Mouse (Mus musculus) midbrain, embryonic 16.5 days (tissue): ENCODE measurements at regions not wholly inside any gene's neighbourhood (a gene's known extent, or its start where the extent isn't known, plus 50 kb on each side); places are given as distances from the start of the nearest gene placed in this dataset.

Source experiments
- ATAC-seq: fragments of 200-750 bp; cut with Nextera tagmentation; 2 replicates; pipeline ENCODE4 v1.8.0; 2017; ENCODE audit warnings: moderate TSS enrichment
- H3K27ac ChIP-seq: fragments of 300-500 bp; sonication (generic); 2 replicates; pipeline ENCODE4 v1.5.1; 2014; ENCODE audit warnings: mild to moderate bottlenecking, low read length, mixed read lengths
- H3K27me3 ChIP-seq: fragments of 300-500 bp; sonication (generic); 2 replicates; pipeline ENCODE4 v1.6.1; 2014; ENCODE audit warnings: low read depth, low read length, mixed read lengths; ENCODE audit not compliant: control insufficient read depth, insufficient read depth
- H3K36me3 ChIP-seq: fragments of 300-500 bp; sonication (generic); 2 replicates; pipeline ENCODE4 v1.6.1; 2014; ENCODE audit warnings: mild to moderate bottlenecking, low read length, moderate library complexity, mixed read lengths; ENCODE audit not compliant: control insufficient read depth, insufficient read depth
- H3K4me1 ChIP-seq: fragments of 300-500 bp; sonication (generic); 2 replicates; pipeline ENCODE4 v1.6.1; 2014; ENCODE audit warnings: mild to moderate bottlenecking, low read length, mixed read lengths; ENCODE audit not compliant: control insufficient read depth, insufficient read depth
- H3K4me2 ChIP-seq: fragments of 300-500 bp; sonication (generic); 2 replicates; pipeline ENCODE4 v1.6.1; 2014; ENCODE audit warnings: mild to moderate bottlenecking, low read length, mixed read lengths
- H3K4me3 ChIP-seq: fragments of 300-500 bp; sonication (generic); 2 replicates; pipeline ENCODE4 v1.5.1; 2014; ENCODE audit warnings: low read depth, mild to moderate bottlenecking, low read length, moderate library complexity, mixed read lengths
- H3K9ac ChIP-seq: fragments of 300-500 bp; sonication (generic); 2 replicates; pipeline ENCODE4 v1.6.1; 2014; ENCODE audit warnings: low read depth, low read length, mixed read lengths
- H3K9me3 ChIP-seq: fragments of 300-500 bp; sonication (generic); replicated peaks from 2 replicates; pipeline ENCODE4 v1.6.1; 2014; ENCODE audit warnings: mild to moderate bottlenecking, low read length, mixed read lengths; ENCODE audit not compliant: control insufficient read depth, poor library complexity, severe bottlenecking
- WGBS: fragments of 180-500 bp; shearing (Covaris S2); extraction: QIAGEN DNeasy Blood & Tissue Kit; methylation state at CpG from one replicate; pipeline ENCODE4 v1.1.7; 2014; 5-methylcytosine and 5-hydroxymethylcytosine counted together

DNA sequence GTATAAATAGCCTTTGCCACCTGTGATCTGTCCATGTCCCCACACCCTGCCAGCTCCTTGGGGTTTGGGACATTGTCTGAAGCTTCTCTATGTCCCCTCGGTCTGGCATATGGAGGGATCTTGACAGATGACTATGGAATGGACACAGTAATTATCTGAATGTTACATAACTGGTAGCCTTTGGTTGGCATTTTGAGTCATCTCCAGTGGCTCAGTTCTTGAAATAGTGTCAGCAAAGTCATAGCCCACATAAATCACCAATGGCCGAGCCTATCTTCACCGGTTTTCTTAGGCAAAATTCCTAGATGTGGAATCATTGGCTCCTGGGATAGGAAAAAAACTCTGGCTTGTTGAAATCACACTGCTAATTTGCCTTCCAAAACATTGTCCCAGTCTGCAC lies 67.3 kb upstream of the Ephb1 start:
- Histone ChIP-seq H3K4me1 (peaks cover 24% of the 10 kb centered on the region), H3K9me3 (0 out of 2 replicates have a peak, but pooled peaks cover 3% of the 10 kb centered on the region), H3K27me3 (no peaks in the 10 kb centered on the region), H3K27ac (no peak overlapping the region), H3K4me2 (no peak overlapping the region), H3K36me3 (no peaks in the 10 kb centered on the region), H3K4me3 (no peak overlapping the region), H3K9ac (no peak overlapping the region)
- 92% methylated on average over 3 of the region's 3 CpGs for WGBS
- no peak for ATAC-seq

DNA sequence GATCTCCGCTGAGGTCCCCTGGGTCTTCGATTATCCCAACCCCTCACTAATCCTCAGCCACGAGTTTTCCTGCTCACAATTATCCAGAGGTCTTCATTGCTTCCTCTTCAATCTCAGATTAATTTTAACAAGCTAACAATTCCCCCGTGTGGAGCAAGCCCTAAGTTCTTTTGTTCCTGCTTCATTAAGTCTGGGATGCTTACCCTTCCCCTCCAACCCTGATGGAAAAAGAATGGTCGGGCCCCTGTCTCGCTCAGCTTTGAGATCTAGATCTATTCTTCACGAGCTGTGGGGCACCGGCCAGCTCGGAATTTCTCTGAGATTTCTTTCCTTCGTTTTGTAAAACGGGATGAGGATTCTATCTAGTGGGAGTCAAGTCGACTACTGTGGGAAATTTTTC lies 65.7 kb upstream of the Ephb1 start:
- no peak overlapping the region for H3K27ac ChIP-seq
- peaks cover 24% of the 10 kb centered on the region for H3K4me1 ChIP-seq
- 3% methylated on average over 12 of the region's 12 CpGs for WGBS
- H3K9ac ChIP-seq = no peak overlapping the region
- no peaks in the 10 kb centered on the region for H3K36me3 ChIP-seq
- ATAC-seq = no peak
- no peaks in the 10 kb centered on the region for H3K27me3 ChIP-seq
- 0 out of 2 replicates have a peak overlapping the region, but pooled peaks have one; percentile 13 for H3K4me2 ChIP-seq
- no peak overlapping the region for H3K4me3 ChIP-seq
- 0 out of 2 replicates have a peak, but pooled peaks cover 3% of the 10 kb centered on the region for H3K9me3 ChIP-seq

DNA sequence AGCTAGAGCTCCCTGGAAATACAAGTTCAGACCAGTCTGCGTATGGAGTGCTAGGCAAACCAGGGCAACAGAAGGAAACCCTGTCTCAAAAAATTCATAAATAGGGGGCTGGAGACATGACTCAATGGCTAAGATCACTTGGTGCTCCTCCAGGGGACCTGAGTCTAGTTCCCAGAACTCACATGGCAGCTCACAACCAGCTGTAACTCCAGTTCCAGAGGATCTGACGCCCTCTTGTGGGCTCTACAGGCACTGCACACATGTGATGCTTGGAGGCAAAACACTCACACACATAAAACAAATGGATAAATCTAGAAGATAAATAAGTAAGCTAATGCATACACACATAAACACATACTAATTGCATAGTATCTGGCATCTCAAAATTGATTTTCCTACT lies 59.1 kb upstream of the Ephb1 start:
- H3K27me3 ChIP-seq = no peaks in the 10 kb centered on the region
- H3K27ac ChIP-seq = no peak overlapping the region
- H3K36me3 ChIP-seq = no peaks in the 10 kb centered on the region
- H3K4me3 ChIP-seq = no peak overlapping the region
- H3K9ac ChIP-seq = no peak overlapping the region
- H3K4me2 ChIP-seq = no peak overlapping the region
- H3K9me3 ChIP-seq = peaks cover 3% of the 10 kb centered on the region; the same call in 1 of the 2 replicates
- WGBS = 78% methylated on average over 2 of the region's 2 CpGs
- H3K4me1 ChIP-seq = no peaks in the 10 kb centered on the region
- no peak for ATAC-seq

DNA sequence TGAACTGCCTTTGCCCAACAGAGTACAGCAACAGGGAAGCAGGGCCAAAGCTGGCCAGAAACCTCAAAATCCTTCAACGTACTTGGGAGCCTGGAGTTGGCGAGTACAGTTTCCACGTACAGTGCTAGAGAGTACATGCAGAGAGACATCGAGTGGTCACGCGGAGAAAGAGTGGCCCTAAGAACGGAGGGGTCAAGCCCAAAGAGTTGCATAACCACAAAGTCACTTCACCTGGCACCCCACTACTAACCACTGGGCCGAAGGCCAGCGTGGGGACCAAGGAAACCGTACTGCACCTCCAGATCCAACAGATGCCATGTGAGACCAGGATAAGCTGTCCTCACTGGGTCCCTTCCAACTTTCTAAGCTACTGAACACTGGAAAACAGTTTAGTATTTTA lies 56.2 kb upstream of the Ephb1 start:
- no peak overlapping the region for H3K27ac ChIP-seq
- WGBS = 94% methylated on average over 10 of the region's 10 CpGs
- no peaks in the 10 kb centered on the region for H3K27me3 ChIP-seq

DNA sequence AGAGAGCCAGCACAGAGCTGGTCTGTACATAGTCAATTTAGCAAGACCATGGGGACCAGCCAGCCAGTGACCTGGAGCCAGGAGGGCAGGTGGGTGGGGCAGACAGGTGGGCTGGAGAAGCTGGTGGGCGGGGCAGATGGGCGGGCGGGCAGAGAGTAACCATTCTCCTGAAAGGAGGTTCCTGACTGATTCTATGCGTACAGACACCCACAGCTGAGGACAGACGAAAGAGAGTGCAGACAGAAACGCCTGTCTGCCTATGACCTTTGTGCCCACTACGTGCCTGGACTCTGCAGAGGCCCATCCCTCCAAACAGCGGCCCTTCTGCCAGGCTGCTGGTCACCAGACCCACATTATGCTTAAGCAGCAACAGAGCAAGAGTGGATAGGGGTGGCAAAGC lies 51.5 kb upstream of the Ephb1 start:
- no peak overlapping the region for H3K9ac ChIP-seq
- 56% methylated on average over 8 of the region's 8 CpGs for WGBS
- H3K4me1 ChIP-seq = no peaks in the 10 kb centered on the region
- H3K4me2 ChIP-seq = no peak overlapping the region
- no peak overlapping the region for H3K4me3 ChIP-seq
- ATAC-seq = no peak
- no peaks in the 10 kb centered on the region for H3K27me3 ChIP-seq
- H3K27ac ChIP-seq = no peak overlapping the region
- H3K36me3 ChIP-seq = no peaks in the 10 kb centered on the region
- no peaks in the 10 kb centered on the region for H3K9me3 ChIP-seq

More for the DNA sequence above, 56.2 kb upstream of the Ephb1 start:
- H3K4me2 ChIP-seq = no peak overlapping the region
- no peak for ATAC-seq
- no peaks in the 10 kb centered on the region for H3K4me1 ChIP-seq
- no peaks in the 10 kb centered on the region; the same call in 1 of the 2 replicates for H3K9me3 ChIP-seq
- no peak overlapping the region for H3K9ac ChIP-seq
- no peak overlapping the region for H3K4me3 ChIP-seq
- no peaks in the 10 kb centered on the region for H3K36me3 ChIP-seq
